Mouse (Mus musculus): ENCODE measurements at regions not wholly inside any gene's neighbourhood (a gene's known extent, or its start where the extent isn't known, plus 50 kb on each side); places are given as distances from the start of the nearest gene placed in this dataset.

- DNase-seq (ENCODE audit: low read depth, low spot score), result no peak
These were observed 764.5 kb downstream of the Vgll3 start for GRCm38 (mm10) chr16:66579551-66579950.

DNA sequence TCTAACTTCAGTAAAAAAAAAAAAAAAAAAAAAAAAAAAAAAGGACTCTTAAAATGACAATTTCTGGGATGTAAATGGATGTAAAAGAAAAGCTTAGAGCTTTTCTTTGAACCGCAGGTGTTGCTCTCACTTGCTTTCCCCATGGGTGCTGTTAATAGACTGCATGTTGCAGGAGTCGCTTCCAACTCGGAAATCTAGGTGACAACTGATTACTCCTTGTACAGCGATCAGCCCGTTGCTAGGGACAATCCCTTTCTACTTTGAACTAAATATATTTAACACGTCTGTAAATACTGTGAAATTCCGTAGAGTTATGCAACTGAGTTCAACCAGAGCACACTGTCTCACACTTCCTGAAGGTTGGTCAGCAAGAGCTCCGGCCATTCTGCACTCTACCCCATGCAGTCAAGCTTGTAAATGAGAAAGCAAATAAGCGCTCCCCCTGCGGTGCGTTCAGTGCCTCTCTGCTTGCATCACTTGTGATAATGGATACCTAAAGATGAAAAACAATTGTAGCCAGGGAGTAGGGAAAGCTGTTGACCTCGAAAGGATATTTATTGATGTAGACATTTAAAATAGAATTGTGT is 770.7 kb downstream of the Vgll3 start:
- DNase-seq (ENCODE audit: low read depth, low spot score), result peak; percentile 64

DNA sequence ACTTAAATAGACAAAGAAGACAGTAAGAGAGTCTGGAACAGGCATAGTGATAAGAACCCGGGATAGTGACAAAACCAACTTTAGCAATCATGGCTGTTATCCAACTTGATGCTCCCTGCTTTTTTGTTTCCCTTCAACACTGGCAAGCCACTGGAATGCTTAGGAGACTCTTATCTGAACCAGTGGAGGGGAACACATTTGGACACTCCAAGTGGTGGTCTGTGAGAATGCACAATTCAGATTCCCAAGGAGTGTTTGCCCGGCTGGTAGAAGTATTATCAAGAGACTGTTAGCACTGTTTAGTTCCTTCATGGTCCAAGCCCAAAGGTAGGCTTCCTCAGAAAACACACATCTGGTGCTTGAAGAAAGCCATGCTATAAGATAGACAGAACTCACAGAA is 787.2 kb downstream of the Vgll3 start:
- DNase-seq (ENCODE audit: low read depth, low spot score), result no peak

DNA sequence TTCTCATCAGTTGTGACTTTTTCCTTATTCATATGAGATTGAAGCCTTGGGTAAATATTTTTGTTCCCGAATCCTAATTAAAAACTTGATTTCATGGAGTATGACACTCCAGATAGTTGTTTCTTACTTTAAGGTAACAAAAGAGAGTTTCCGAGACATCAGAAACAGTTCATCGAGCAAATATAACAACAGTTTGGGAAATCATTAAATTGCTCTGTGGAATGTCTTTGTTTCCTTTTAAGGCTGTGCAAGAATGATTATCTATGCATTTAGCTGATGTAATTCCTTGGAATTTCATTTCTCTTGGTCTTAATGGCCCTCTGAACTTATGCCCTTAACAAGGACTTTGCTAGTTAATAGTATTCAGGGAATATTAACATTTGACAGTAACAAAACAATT is 787.6 kb downstream of the Vgll3 start:
- no peak for DNase-seq (ENCODE audit: low read depth, low spot score)

DNA sequence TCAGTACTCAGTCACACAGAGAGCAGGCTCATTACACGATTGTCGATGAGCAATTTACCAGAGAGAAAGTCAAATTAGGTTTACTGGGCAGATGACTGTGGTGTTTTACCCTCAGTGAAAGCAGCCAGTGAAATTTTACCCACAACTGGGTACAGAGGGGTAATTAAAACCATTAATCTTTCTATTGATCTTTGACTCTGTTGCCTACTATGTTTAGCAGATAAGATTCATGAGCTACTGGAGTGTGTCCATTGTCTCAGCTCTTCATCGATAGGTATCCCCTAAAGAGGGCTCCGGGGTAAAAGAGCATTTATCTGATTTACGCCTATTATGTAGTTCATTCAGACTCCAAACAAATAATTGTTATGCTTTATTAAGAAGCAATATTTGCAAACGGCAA is 788.8 kb downstream of the Vgll3 start:
- DNase-seq (ENCODE audit: low read depth, low spot score), result no peak
